Mouse (Mus musculus) liver, postnatal 0 days (tissue): Measurements from ENCODE around the gene Cc2d2b. TPM values are rescaled to one million over a fixed set of nuclear protein-coding genes. Genes with fewer than 3 reads are reported as not detected.
A peak's percentile ranks its signal among the peaks of the same experiment; 100 is the strongest.

ENCODE experiments used
- ATAC-seq: fragments of 200-750 bp; cut with Nextera tagmentation; 2 replicates; pipeline ENCODE4 v1.8.0; 2017; ENCODE audit warnings: mild to moderate bottlenecking, moderate library complexity
- DNase-seq: peaks from one replicate; pipeline ENCODE4 v3.0.0-alpha.2; 2016
- H3K27ac ChIP-seq: fragments of 300-500 bp; sonication (generic); 2 replicates; pipeline ENCODE4 v1.5.1; 2014; ENCODE audit warnings: antibody characterized with exemption, moderate library complexity, mild to moderate bottlenecking, low read depth
- H3K27me3 ChIP-seq: fragments of 300-500 bp; sonication (generic); 2 replicates; pipeline ENCODE4 v1.6.1; 2014; ENCODE audit warnings: low read length, control low read depth, mixed read lengths; ENCODE audit not compliant: insufficient read depth
- H3K36me3 ChIP-seq: fragments of 300-500 bp; sonication (generic); replicated peaks from 2 replicates; pipeline ENCODE4 v1.6.1; 2014; ENCODE audit warnings: mild to moderate bottlenecking, control low read depth, low read length, moderate library complexity, mixed read lengths; ENCODE audit not compliant: insufficient read depth
- H3K4me1 ChIP-seq: fragments of 300-500 bp; sonication (generic); 2 replicates; pipeline ENCODE4 v1.6.1; 2014; ENCODE audit warnings: antibody characterized with exemption, mild to moderate bottlenecking, control low read depth; ENCODE audit not compliant: insufficient read depth
- H3K4me2 ChIP-seq: fragments of 300-500 bp; sonication (generic); 2 replicates; pipeline ENCODE4 v1.6.1; 2014; ENCODE audit warnings: low read depth, mild to moderate bottlenecking, low read length, moderate library complexity, mixed read lengths
- H3K4me3 ChIP-seq: fragments of 300-500 bp; sonication (generic); 2 replicates; pipeline ENCODE4 v1.5.1; 2014; ENCODE audit warnings: low read depth, low read length
- H3K9ac ChIP-seq: fragments of 300-500 bp; sonication (generic); replicated peaks from 2 replicates; pipeline ENCODE4 v1.6.1; 2014; ENCODE audit warnings: mild to moderate bottlenecking, moderate library complexity
- H3K9me3 ChIP-seq: fragments of 300-500 bp; sonication (generic); 2 replicates; pipeline ENCODE4 v1.6.1; 2016; ENCODE audit warnings: mild to moderate bottlenecking, control low read depth, low read length, mixed read lengths
- CTCF ChIP-seq: sonication (generic); IDR thresholded peaks from 2 replicates; pipeline ENCODE4 v1.5.1; 2016; ENCODE audit warnings: antibody characterized with exemption, low read depth
- EP300 ChIP-seq: IDR thresholded peaks from 2 replicates; pipeline ENCODE4 v1.6.1; 2016; ENCODE audit warnings: antibody characterized with exemption, low read depth, mild to moderate bottlenecking
- WGBS: fragments of 180-500 bp; shearing (Covaris S2); extraction: QIAGEN DNeasy Blood & Tissue Kit; methylation state at CpG from one replicate; pipeline ENCODE4 v1.1.7; 2014; ENCODE audit not compliant: insufficient replicate concordance; 5-methylcytosine and 5-hydroxymethylcytosine counted together
- polyA plus RNA-seq: library from polyadenylated mRNA; unstranded; fragments of >200 nt; fragmentation: Nextera tagmentation; extraction: Ambion mirVana; gene quantifications from 2 replicates; pipeline ENCODE4 v1.2.1, GENCODE M21; 2015

Cc2d2b gene
- polyA plus RNA-seq, 1 experiment from 2014 or later: 1.3 TPM

- no peaks in the 10 kb centered on the region for H3K36me3 ChIP-seq
- H3K27ac ChIP-seq: peak overlapping the region; percentile 52
- DNase-seq (peak; percentile 83), ATAC-seq (peak; percentile 99)
- H3K9me3 ChIP-seq: no peaks in the 10 kb centered on the region
- H3K9ac ChIP-seq: no peak overlapping the region
- TF ChIP-seq CTCF (no peak), EP300 (peak; percentile 97)
- peaks cover 9% of the 10 kb centered on the region for H3K4me1 ChIP-seq
- no peak overlapping the region for H3K4me3 ChIP-seq
- 22% methylated on average over 7 of the region's 7 CpGs for WGBS
- H3K4me2 ChIP-seq: peak overlapping the region; percentile 37
- no peaks in the 10 kb centered on the region for H3K27me3 ChIP-seq
Measured at GRCm38 (mm10) chr19:40769341-40769770, 20.8 kb downstream of the Cc2d2b start.

GRCm38 (mm10) chr19:40788004-40788714 is 39.6 kb downstream of the Cc2d2b start:
- TF ChIP-seq CTCF: no peak
- TF ChIP-seq EP300: no peak
- Histone ChIP-seq H3K27ac (no peak overlapping the region), H3K4me2 (no peak overlapping the region), H3K27me3 (no peaks in the 10 kb centered on the region), H3K4me1 (no peaks in the 10 kb centered on the region), H3K9ac (no peak overlapping the region), H3K36me3 (no peaks in the 10 kb centered on the region), H3K9me3 (no peaks in the 10 kb centered on the region), H3K4me3 (no peak overlapping the region)
- ATAC-seq: no peak
- no peak for DNase-seq
- 61% methylated on average over 13 of the region's 15 CpGs for WGBS

- no peak for DNase-seq
- no peak overlapping the region for H3K9ac ChIP-seq
- no peak for ATAC-seq
- no peaks in the 10 kb centered on the region for H3K36me3 ChIP-seq
- no peaks in the 10 kb centered on the region for H3K27me3 ChIP-seq
- 46% methylated on average over 2 of the region's 2 CpGs for whole genome bisulfite sequencing
- TF ChIP-seq EP300: no peak
- no peak for TF ChIP-seq CTCF
- H3K4me1 ChIP-seq: no peaks in the 10 kb centered on the region
- H3K27ac ChIP-seq: no peak overlapping the region
- no peak overlapping the region for H3K4me3 ChIP-seq
- no peak overlapping the region for H3K4me2 ChIP-seq
- no peaks in the 10 kb centered on the region for H3K9me3 ChIP-seq
Measured at GRCm38 (mm10) chr19:40788715-40789084, 40.1 kb downstream of the Cc2d2b start.

GRCm38 (mm10) chr19:40805176-40805737 is 56.7 kb downstream of the Cc2d2b start:
- Histone ChIP-seq H3K4me2 (no peak overlapping the region), H3K27me3 (no peaks in the 10 kb centered on the region), H3K9ac (no peak overlapping the region), H3K9me3 (no peaks in the 10 kb centered on the region), H3K4me1 (0 out of 2 replicates have a peak, but pooled peaks cover 3% of the 10 kb centered on the region), H3K27ac (no peak overlapping the region), H3K36me3 (no peaks in the 10 kb centered on the region), H3K4me3 (no peak overlapping the region)
- DNase-seq (no peak), ATAC-seq (no peak)
- TF ChIP-seq CTCF: no peak
- no peak for TF ChIP-seq EP300
- WGBS: 56% methylated on average over 7 of the region's 7 CpGs

- Histone ChIP-seq H3K4me2 (no peak overlapping the region), H3K9me3 (no peaks in the 10 kb centered on the region), H3K4me1 (peaks cover 15% of the 10 kb centered on the region), H3K4me3 (no peak overlapping the region), H3K27ac (no peak overlapping the region), H3K27me3 (no peaks in the 10 kb centered on the region), H3K36me3 (no peaks in the 10 kb centered on the region), H3K9ac (no peak overlapping the region)
- 53% methylated on average over 7 of the region's 7 CpGs for WGBS
- TF ChIP-seq CTCF: no peak
- no peak for TF ChIP-seq EP300
- DNase-seq: no peak
- no peak for ATAC-seq
Measured at GRCm38 (mm10) chr19:40809858-40810257, 61.3 kb downstream of the Cc2d2b start.

GRCm38 (mm10) chr19:40811840-40812239 is 63.3 kb downstream of the Cc2d2b start:
- Histone ChIP-seq H3K9ac (0 out of 2 replicates have a peak overlapping the region, but pooled peaks have one; percentile 56), H3K4me3 (no peak overlapping the region), H3K27me3 (no peaks in the 10 kb centered on the region), H3K4me1 (peaks cover 15% of the 10 kb centered on the region), H3K27ac (peak overlapping the region; percentile 96; the same call in 1 of the 2 replicates), H3K36me3 (no peaks in the 10 kb centered on the region), H3K4me2 (no peak overlapping the region), H3K9me3 (no peaks in the 10 kb centered on the region)
- DNase-seq (no peak), ATAC-seq (no peak)
- TF ChIP-seq CTCF (no peak), EP300 (no peak)
- 81% methylated on average over 4 of the region's 4 CpGs for WGBS
